Mouse (Mus musculus) olfactory bulb, adult 2 months (tissue): ENCODE measurements around the gene Atg4a.

Experiments used
- CTCF ChIP-seq: fragments of 200-500 bp; IDR thresholded peaks from 2 replicates; pipeline ENCODE4 v1.5.1; 2012; ENCODE audit warnings: low read depth, mild to moderate bottlenecking, low read length, moderate library complexity; ENCODE audit not compliant: insufficient read depth
- POLR2A ChIP-seq: fragments of 200-500 bp; IDR thresholded peaks from 2 replicates; pipeline ENCODE4 v1.6.1; 2012; ENCODE audit warnings: mild to moderate bottlenecking, low read depth, low read length, moderate library complexity; ENCODE audit not compliant: insufficient read depth

DNA sequence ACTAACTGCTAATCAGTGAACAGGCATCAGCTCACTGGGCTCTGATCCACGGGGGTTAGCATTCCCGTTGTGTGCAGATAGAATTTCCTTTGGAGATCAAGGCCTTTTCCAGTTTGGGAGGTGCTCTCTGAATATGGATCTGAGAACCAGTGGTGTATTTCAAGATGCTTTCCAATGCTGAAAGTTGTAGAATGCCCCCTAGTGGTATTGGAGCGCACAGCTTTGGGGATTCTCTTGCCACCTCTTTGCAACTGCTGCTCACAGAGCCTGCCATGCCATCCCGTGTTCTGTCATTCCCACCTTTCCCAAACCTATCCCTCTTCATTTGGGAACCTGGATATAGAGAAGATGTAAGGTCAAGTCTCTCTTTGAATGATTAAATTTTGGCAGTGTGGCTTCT is 201.5 kb downstream of the Atg4a start:
- TF ChIP-seq CTCF (no peak), POLR2A (no peak)
